Mouse (Mus musculus) bone marrow macrophage, adult 2 months (primary cell): Measurements from ENCODE around the gene Tcf12.

Experiments used
- CTCF ChIP-seq: IDR thresholded peaks from 2 replicates; pipeline ENCODE4 v1.5.1; 2012; ENCODE audit warnings: low read depth, mild to moderate bottlenecking, low read length, moderate library complexity
- POLR2A ChIP-seq: IDR thresholded peaks from 2 replicates; pipeline ENCODE4 v1.6.1; 2012; ENCODE audit warnings: mild to moderate bottlenecking, low read depth, low read length, borderline replicate concordance

GRCm38 (mm10) chr9:71822003-71822402 is 289.7 kb downstream of the Tcf12 start:
- TF ChIP-seq CTCF = no peak
- TF ChIP-seq POLR2A = no peak
